In genomic region chr7:7121602-7121980, GRCm38 (mm10) we compare ENCODE assay signal across 8 mouse cellular contexts. TPM values are rescaled to one million over a fixed set of nuclear protein-coding genes. Genes with fewer than 3 reads are reported as not detected.
A peak's percentile ranks its signal among the peaks of the same experiment; 100 is the strongest.
DNase-seq lines count a peak whose midpoint lies in the region; ATAC-seq and TF ChIP-seq lines count a peak whose summit lies in the region.

No protein-coding gene starts in this region.

- no peak for TF ChIP-seq CTCF in liver, embryonic 14.5 days (IDR thresholded peaks at IDR 0.05; ENCODE audit: low read depth)
- TF ChIP-seq CTCF in thymus, adult 2 months (IDR thresholded peaks at IDR 0.05; ENCODE audit: borderline replicate concordance, control insufficient read depth, extremely low read depth, insufficient read depth, low read length, poor library complexity) = no peak

- TF ChIP-seq POLR2A in thymus, adult 2 months (IDR thresholded peaks at IDR 0.05; ENCODE audit: control insufficient read depth, extremely low read depth, insufficient read depth, low read length, poor library complexity) = no peak; the same call in 1 of the 2 replicates

- peaks cover 20% of the 10 kb centered on the region for H3K36me3 ChIP-seq in forebrain, embryonic 15.5 days
- H3K36me3 ChIP-seq in liver, embryonic 14.5 days (replicated peaks; ENCODE audit: control insufficient read depth, insufficient read depth, low read depth) = no peaks in the 10 kb centered on the region
- peaks cover 4% of the 10 kb centered on the region; the same call in 1 of the 2 replicates for H3K36me3 ChIP-seq in thymus, adult 2 months (ENCODE audit: control insufficient read depth, insufficient read depth, low read length)

- peak overlapping the region; percentile 67 for H3K4me2 ChIP-seq in forebrain, embryonic 15.5 days (replicated peaks)
- peak overlapping the region; percentile 65 for H3K4me2 ChIP-seq in liver, embryonic 14.5 days (ENCODE audit: low read depth)

- peak overlapping the region; percentile 60; the same call in 1 of the 2 replicates for H3K9ac ChIP-seq in forebrain, embryonic 15.5 days (replicated peaks)
- no peak overlapping the region; the same call in 1 of the 2 replicates for H3K9ac ChIP-seq in liver, embryonic 14.5 days (replicated peaks)

- no peaks in the 10 kb centered on the region for H3K27me3 ChIP-seq in forebrain, embryonic 15.5 days
- H3K27me3 ChIP-seq in liver, embryonic 14.5 days (ENCODE audit: control insufficient read depth, insufficient read depth, low read length) = no peaks in the 10 kb centered on the region
- H3K27me3 ChIP-seq in thymus, adult 2 months (ENCODE audit: control insufficient read depth, insufficient read depth, low read length) = no peaks in the 10 kb centered on the region

- no peak overlapping the region for H3K27ac ChIP-seq in forebrain, embryonic 15.5 days (replicated peaks)
- no peak overlapping the region for H3K27ac ChIP-seq in liver, embryonic 14.5 days
- no peak overlapping the region for H3K27ac ChIP-seq in thymus, adult 2 months (ENCODE audit: control insufficient read depth, insufficient read depth, low read length)

- H3K4me1 ChIP-seq in forebrain, embryonic 15.5 days = peaks cover 15% of the 10 kb centered on the region
- peaks cover 0 to 5% of the 10 kb centered on the region in 2 experiments; a peak in 3 of 4 replicates for H3K4me1 ChIP-seq in liver, embryonic 14.5 days (replicated peaks; ENCODE audit: control insufficient read depth in 2 of 2, insufficient read depth in 2 of 2, low read length in 1 of 2)
- peaks cover 3% of the 10 kb centered on the region; the same call in 1 of the 2 replicates for H3K4me1 ChIP-seq in thymus, adult 2 months (replicated peaks; ENCODE audit: control insufficient read depth, insufficient read depth, low read length)

- peak; percentile 29; the same call in 1 of the 2 replicates for ATAC-seq in frontal cortex, adult (ENCODE audit: low TSS enrichment)
- peak; percentile 2 for ATAC-seq in CD4-positive, CD25-positive, alpha-beta regulatory T cell, adult 4 months
- no peak for ATAC-seq in forebrain, embryonic 15.5 days (replicated peaks)
- no peak for ATAC-seq in liver, embryonic 14.5 days (ENCODE audit: insufficient read depth)

- WGBS in forebrain, embryonic 15.5 days = 52% methylated on average over 6 of the region's 6 CpGs
- 38% methylated on average over 6 of the region's 6 CpGs for WGBS in liver, embryonic 14.5 days (ENCODE audit: insufficient replicate concordance)
- 51% methylated on average over 6 of the region's 6 CpGs for WGBS in thymus, adult 2 months

- peak overlapping the region; percentile 53 for H3K4me3 ChIP-seq in forebrain, embryonic 15.5 days
- H3K4me3 ChIP-seq in liver, embryonic 14.5 days (ENCODE audit: insufficient read depth in 1 of 2, low read depth in 2 of 2, low read length in 2 of 2) = peak overlapping the region; percentile 68 to 89
- H3K4me3 ChIP-seq in thymus, adult 2 months (ENCODE audit: control insufficient read depth, insufficient read depth, low read length) = no peak overlapping the region

- H3K9me3 ChIP-seq in forebrain, embryonic 15.5 days = no peaks in the 10 kb centered on the region
- no peaks in the 10 kb centered on the region for H3K9me3 ChIP-seq in liver, embryonic 14.5 days (ENCODE audit: control insufficient read depth, low read length)

- no peak for DNase-seq in frontal cortex, postnatal 10 days (ENCODE audit: low spot score in 2 of 2)
- DNase-seq in liver, embryonic 14.5 days (ENCODE audit: low read depth in 3 of 3, low spot score in 3 of 3) = no peak
- DNase-seq in urinary bladder, postnatal 14 days (ENCODE audit: low spot score) = no peak
- DNase-seq in thymus, adult 2 months = no peak
- DNase-seq in layer of hippocampus, postnatal 36 days = no peak

- TF ChIP-seq EP300 in liver, embryonic 14.5 days (IDR thresholded peaks at IDR 0.05; ENCODE audit: low read depth) = no peak

RNA-seq across cellular contexts. Expression of gene Zfp954, which starts 0.3 kb away (rescaled TPM):
- 10 to 100 TPM; 29.7 to 31.6 TPM for polyA plus RNA-seq in CD4-positive, CD25-positive, alpha-beta regulatory T cell, adult 4 months (2017; shearing (Covaris generic))
- 25.1 and 26.5 TPM in 2 replicates for polyA plus RNA-seq in forebrain, embryonic 15.5 days (2015; fragmentation: Nextera tagmentation; extraction: Ambion mirVana)
- polyA plus RNA-seq in liver, embryonic 14.5 days (2012; rRNA removed) = 2.6 and 3.0 TPM in 2 replicates
- 5.0 and 5.6 TPM in 2 replicates for polyA plus RNA-seq in liver, embryonic 14.5 days (2014; fragmentation: Nextera tagmentation; extraction: Ambion mirVana)
- polyA plus RNA-seq in thymus, adult 2 months (2012; rRNA removed) = 14.6 and 18.5 TPM in 2 replicates
- 10 to 100 TPM; 12.1 to 15.3 TPM for total RNA-seq in layer of hippocampus, postnatal 36 days (2021)

RNA-seq across cellular contexts. Expression of gene Zfp773, which starts 15.0 kb away (rescaled TPM):
- polyA plus RNA-seq in CD4-positive, CD25-positive, alpha-beta regulatory T cell, adult 4 months (2017; shearing (Covaris generic)) = 10 to 100 TPM; 15.1 to 17.6 TPM
- 17.4 and 17.5 TPM in 2 replicates for polyA plus RNA-seq in forebrain, embryonic 15.5 days (2015; fragmentation: Nextera tagmentation; extraction: Ambion mirVana)
- polyA plus RNA-seq in liver, embryonic 14.5 days (2012; rRNA removed) = 0.05 and 0.09 TPM in 2 replicates
- 0.17 and 0.29 TPM in 2 replicates for polyA plus RNA-seq in liver, embryonic 14.5 days (2014; fragmentation: Nextera tagmentation; extraction: Ambion mirVana)
- 1.4 and 1.7 TPM in 2 replicates for polyA plus RNA-seq in thymus, adult 2 months (2012; rRNA removed)
- 1 to 10 TPM; 2.9 to 3.8 TPM for total RNA-seq in layer of hippocampus, postnatal 36 days (2021)

RNA-seq across cellular contexts. Expression of gene Zfp418, which starts 49.5 kb away (rescaled TPM):
- polyA plus RNA-seq in CD4-positive, CD25-positive, alpha-beta regulatory T cell, adult 4 months (2017; shearing (Covaris generic)) = 1 to 10 TPM; 3.1 to 3.5 TPM
- polyA plus RNA-seq in forebrain, embryonic 15.5 days (2015; fragmentation: Nextera tagmentation; extraction: Ambion mirVana) = 3.6 and 4.1 TPM in 2 replicates
- 0.18 and 0.28 TPM in 2 replicates for polyA plus RNA-seq in liver, embryonic 14.5 days (2012; rRNA removed)
- 0.23 and 0.54 TPM in 2 replicates for polyA plus RNA-seq in liver, embryonic 14.5 days (2014; fragmentation: Nextera tagmentation; extraction: Ambion mirVana)
- 0.66 and 0.80 TPM in 2 replicates for polyA plus RNA-seq in thymus, adult 2 months (2012; rRNA removed)
- 1 to 10 TPM; 6.3 to 7.9 TPM for total RNA-seq in layer of hippocampus, postnatal 36 days (2021)

Comparison
In these comparisons a context has a peak if more than half of its experiments do, and no peak if none do; other contexts are left out.
1. ATAC-seq: peak in frontal cortex, adult (single experiment) and CD4-positive, CD25-positive, alpha-beta regulatory T cell, adult 4 months (single experiment); none in forebrain, embryonic 15.5 days (single experiment) and liver, embryonic 14.5 days (single experiment).